Mouse (Mus musculus): Measurements from ENCODE around the gene Robo1. TPM values are rescaled to one million over a fixed set of nuclear protein-coding genes. Genes with fewer than 3 reads are reported as not detected.

The Robo1 gene
- total RNA-seq, 4 experiments from 2014 or later = 48.7 to 62.3 (median 50.6) TPM

DNA sequence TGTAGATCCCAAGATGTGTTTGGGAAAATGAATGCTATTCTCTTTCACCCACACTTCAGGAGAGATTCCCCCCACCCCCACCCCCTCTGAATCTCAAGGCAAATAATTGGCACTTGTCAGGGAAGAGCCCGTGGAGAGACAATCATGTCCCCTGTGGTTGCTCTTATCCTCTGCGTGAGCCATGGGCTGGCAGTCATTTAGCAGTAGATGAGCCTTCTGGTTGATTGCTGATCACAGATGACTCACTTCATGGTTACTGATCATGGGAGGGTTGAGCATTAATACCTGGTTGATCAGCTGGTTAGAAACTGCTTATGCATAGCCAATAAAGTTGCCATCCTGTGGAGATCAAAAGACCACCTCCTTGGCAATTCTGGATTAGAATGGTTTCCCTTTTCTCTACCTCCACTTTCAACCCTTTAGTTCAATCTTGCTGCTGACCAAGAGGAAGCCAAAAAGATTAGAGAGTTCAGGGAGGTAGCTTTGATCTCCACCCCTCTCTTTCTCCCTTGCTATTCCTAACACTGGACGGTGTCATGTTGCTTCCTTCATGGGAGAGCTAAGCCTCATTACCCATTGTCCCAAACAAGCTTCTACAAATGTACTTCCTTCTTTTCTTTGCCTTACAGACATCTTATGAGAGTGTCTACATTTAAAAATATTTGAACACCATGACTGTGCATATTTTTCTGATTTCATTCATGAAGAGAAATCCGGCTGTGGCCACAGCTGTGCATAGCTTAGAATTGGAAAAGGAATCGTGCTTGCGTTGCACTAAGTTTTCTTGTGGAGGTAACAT is 362.3 kb downstream of the Robo1 start:
- no peak for DNase-seq (ENCODE audit: low spot score in 2 of 2)

DNA sequence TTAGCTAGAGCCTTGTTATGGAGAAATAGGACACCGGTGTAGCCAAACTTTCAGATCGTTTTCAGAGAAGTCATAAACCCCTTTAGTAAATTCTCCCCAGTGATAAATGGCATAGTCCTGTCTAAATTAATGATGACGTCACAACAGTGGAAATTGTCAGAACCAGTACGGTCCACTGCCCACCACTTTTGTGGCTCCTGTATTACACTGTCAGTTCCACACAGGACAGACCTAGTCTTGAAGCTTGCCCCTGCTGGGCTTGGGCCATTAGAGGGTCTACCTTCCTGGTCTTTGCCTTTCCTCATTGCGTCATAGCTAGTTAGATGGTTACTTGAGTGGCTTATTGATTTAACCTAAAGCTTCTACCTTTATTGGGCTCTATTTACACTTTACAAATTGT is 369.1 kb downstream of the Robo1 start:
- DNase-seq (ENCODE audit: low spot score in 2 of 2) = no peak

DNA sequence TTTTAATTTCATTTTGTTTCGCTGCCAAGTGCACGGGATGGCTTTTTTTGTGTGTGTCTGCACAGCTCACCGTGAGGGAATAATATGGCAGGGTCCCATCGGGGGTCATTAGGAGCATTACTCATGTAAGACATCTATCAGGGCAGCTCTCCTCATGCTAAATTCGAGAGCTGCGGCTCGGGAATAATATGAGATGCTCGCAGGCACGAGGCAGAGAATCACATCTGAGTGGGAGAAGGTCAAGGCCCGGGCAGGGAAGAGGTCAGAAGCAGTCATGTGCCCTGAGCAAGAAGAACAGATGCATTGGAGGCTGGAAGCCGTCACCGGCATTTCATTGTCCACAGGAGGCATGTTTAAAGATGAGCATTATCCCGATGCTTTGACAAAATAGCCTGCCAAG is 370.3 kb downstream of the Robo1 start:
- no peak for DNase-seq (ENCODE audit: low spot score in 2 of 2)

DNA sequence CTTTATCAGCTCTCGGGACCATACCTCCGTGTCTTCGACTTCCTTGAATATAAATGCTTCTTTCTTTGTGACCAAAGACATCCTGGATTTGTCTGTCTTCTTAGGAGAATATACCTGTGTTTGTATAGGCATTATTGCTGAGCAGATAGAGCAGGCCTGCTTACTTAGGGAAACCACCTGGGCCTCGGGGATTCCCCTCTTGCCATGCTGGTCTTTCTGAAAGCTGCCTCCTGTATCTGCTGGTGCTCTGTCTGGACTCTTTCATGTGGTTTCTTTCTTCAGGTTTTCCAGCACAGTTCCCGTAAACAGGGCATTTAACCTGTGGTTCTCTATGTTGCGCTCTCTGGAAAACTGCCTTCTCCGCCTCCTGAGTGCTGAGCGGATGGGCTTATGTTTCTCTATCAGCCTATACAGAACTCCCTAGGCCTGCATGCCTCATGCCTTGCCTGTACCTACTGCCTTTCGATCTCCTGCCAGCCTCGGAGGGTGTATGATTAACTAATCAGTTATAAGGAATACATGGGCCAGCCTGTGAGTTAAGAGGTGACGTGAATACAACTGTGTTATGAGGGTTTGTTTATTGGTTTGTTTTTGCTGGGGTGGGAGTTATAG is 370.9 kb downstream of the Robo1 start:
- DNase-seq (ENCODE audit: low spot score in 2 of 2) = no peak

DNA sequence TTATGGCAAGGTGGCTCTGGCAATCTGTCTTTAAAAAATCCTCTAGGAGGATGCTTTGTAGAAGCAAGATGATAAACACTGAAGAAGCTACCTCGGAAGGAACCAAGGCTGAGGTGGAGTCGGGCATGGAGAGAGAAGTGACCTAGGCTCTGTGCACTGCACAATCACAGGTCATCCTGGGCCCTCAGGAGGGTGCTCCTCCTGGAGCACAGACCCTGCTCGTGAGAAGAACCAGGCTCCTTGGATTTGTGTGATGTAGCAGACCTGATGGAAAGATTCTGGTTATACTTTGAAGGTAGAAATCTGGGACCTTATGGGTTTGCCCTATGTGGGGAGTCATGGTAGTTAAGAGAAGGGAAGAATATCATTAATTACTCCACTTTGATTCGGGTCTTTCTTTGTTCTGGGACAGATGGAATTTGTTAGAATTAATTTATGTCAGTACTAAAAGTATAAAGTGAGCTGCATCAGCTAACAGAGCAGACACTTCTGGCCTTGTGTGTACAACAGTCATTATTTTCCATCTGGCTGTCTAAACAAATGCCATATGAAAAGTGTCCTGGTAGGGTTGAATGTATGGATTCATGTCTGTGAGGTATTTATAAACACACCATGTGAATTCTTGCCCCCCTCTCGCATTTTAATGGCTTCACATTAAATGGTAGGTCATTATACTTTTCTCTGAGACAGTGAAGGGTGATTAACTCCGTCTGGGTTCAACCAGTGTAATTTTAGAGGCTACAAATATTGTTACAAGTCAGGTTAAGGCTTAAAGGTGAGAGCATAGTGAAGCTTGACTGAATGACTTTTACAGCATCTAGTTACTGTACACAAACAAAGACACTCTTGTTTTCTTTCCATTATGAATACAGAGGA is 377.7 kb downstream of the Robo1 start:
- no peak for DNase-seq (ENCODE audit: low spot score in 2 of 2)

DNA sequence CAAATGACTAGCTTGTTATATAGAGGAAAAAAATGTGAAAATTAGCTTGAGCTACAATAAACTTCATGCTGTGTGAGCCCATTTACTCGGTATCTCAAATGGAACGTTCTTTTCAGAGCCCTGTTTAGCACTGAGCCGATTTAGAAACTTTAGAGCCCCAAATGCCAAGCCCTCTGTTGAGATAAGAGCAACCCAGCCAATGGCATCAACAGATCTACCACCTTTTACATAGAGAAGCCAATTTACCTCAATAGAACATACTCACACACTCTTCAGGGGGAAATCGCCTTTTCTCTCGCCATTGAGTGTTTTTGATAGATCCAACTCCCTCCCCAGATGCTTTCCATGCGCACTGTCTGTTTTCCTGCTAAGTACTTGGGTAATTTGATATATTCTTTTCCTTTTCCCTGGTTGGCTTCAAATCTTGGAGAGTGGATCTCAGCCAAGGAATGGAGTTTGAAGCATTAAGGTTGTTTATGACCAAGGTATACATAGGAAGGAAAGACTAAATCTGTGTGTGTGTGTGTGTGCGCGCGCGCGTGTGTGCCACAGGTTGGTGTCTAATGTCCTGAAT is 378.5 kb downstream of the Robo1 start:
- no peak for DNase-seq (ENCODE audit: low spot score in 2 of 2)

DNA sequence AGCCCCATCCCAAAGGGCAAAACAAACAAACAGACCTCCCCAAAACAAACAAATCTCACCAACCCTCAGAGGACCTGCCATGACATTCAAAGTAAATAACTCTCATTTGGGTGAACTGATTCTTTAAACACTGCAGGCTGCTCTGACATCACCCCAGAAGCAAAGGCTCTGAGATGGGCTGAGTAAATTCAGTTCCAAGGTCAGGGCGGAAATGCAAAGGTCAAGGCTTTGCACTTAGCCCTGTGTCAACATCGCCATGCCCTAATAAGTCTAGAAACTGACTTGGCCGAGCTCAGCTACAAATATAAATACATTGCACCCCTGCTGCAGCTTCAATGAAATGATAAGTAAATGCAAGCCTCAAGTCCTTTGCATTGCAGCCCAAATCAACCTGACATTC is 379.5 kb downstream of the Robo1 start:
- DNase-seq (ENCODE audit: low spot score in 2 of 2) = no peak

DNA sequence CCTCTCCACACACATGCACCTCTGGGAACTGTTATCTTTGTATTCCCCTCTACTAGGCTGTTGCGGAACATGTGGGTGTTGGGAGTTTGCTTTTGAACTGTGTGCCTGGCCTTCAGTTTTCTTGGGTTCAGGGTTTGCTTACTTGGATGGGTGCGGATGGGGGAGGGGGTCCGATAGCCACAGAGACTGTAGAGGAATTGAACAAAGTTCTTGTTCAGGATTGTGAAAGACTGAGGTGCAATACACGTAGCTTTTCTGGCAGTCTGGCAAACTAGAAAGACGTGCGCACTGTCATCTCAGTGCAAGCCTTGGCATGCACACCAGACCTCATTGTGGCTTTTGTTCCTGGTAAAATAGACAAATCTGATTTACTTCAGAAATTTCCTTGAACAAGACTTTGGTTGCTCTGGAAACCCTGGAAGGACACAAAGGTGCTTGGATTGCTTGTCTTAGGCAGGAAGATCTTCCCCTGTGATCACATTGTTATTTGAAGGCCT is 380.1 kb downstream of the Robo1 start:
- no peak for DNase-seq (ENCODE audit: low spot score in 2 of 2)

DNA sequence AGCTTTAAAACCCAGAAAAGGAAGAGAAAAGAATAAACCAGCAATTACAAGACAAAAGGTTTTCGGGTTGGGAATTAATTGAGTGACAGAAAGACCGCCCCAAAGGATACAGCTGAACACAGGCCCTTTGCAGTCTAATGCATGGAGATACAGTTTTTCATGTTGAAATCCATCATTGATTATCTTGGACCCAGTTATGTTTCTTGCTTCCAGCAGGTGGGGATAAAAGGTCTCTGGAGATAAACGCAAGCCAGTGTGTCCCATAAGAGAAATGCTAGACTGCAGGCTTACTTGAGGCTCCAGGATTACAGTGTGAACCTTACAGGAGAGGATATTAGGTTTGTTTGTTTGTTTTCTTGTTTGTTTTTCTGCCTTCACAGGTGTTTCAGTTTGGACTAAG is 383.8 kb downstream of the Robo1 start:
- no peak for DNase-seq (ENCODE audit: low spot score in 2 of 2)

DNA sequence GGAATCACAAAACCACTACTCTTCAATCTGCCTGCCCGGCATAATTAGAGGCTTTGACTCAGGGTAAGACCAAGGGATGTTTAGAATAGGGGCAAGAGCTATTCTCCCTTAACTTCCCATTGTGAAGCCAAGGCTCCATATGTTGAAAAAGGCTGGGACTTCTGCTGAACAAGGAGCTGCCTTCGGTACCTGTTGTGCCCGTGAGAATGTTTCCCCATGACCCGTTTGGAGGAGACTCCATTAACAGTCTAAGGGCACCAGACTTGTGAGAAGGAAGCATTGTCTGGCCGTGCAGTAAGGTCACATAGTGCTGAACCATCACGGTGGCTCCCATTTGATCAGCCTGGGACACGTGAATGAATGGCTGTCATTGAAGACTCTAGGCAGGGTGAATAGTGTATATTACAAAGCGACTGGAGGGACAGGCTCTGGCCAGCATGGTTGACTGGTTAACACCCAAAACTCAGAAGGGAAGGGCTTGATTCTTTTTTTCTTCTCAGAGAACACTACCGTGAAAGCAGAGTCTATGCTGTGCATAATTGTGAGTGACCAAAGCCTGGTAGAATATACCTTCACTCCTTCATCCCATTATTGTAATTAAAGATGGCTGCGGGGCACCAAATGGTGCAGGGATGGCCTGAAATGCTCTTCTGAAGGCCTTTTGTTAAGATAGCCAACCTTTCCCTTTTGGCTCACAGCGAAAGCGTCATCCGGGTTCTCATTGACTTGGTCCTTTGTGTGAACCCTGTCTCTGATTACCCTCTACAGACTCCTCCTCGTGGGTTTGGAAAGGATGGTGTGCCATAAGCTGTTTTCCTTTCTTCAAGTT is 385.6 kb downstream of the Robo1 start:
- no peak for DNase-seq (ENCODE audit: low spot score in 2 of 2)

DNA sequence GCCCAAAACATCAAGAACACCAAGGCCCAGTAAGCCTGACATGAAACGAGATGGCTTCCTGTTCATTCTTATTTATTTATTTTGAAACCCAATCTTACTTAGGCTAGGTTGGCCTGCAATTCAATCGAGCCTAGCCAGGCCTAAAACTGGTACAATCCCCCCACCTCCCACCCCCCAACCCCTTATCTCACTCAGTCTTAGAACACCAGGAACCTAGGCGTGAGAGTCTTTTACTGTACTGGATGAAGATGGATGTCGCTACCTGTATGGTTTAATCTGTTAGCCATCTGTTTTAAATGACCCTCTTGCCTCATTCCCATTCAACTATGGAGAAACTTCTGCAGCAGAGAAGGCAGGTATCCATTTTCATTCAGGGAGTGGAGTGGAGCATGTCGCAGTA is 386.7 kb downstream of the Robo1 start:
- DNase-seq (ENCODE audit: low spot score in 2 of 2) = no peak

DNA sequence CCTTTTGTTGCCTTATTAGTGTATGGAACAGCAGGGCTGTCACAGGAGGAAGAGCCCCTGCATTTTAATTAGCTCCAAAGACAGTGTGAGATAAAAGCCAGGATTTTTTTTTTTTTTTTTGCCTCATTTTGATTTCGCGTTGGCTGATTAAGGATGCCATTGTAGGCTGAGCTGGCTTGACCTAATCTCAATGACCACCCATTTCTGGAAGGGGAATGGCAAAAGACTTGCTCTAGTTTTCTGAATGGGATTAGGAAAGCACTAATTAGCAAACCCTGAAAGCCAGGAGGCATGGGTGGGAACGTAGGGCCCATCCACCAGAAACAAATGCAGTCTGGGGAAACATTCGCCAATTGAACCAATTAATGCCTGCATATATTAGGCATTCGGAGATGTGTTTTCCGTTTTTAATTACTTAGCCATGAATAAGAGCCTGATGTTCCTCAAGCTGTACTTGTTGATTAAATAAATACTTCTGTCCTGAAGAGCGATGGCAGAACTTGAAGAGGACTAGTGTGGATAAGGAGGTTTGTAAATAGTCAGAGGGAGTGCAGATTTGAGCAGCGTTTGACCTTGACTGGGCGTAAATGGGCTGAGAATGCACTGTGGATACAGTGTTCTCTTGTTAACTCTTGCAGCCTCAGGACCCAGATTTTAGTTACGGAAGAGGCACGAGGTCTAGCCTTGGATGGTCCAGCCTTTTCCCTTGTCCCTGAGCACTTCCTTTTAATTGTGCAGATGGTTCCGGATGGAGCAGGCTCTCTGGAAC is 391.3 kb downstream of the Robo1 start:
- peak; percentile 19 to 56 for DNase-seq (ENCODE audit: low spot score in 2 of 2)

DNA sequence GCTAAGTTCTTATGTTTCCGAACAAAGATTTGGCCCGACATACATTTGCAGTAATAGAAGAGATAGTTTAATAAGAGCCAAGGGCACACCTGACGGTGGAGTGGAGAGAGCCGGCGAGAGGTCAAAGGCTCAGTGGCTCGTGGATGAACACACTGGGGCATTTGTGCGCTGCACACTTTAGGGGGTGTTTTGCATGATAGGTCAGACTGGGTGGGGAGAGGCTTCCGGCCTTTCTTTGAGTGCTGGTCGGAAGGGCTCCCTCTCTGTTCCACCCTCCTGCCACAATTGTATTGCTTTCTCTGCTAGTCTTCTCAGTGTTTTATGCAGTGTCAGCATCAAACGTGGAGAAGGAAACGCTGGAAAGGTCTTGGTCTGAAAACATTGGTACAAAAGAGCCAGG is 392.2 kb downstream of the Robo1 start:
- DNase-seq (ENCODE audit: low spot score in 2 of 2) = no peak

DNA sequence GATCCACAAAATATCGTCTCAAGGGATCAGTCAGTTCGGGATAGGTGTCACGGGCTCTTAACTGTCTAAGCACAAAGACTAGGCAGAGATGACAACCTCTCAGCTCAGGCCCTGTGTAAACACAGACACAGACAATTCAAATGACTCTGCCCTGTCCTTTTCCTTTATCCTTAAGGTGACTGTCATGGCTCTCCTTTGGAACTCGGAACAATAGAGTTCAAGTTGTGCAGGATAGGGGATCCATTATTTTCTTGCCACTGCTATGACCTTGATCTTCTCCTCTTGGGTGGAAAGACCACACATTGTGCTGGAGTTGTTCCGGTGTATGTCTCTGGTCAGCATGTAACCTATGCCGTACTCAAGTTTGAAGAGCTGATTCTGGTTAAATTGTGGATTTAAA is 395.4 kb downstream of the Robo1 start:
- no peak for DNase-seq (ENCODE audit: low spot score in 2 of 2)

DNA sequence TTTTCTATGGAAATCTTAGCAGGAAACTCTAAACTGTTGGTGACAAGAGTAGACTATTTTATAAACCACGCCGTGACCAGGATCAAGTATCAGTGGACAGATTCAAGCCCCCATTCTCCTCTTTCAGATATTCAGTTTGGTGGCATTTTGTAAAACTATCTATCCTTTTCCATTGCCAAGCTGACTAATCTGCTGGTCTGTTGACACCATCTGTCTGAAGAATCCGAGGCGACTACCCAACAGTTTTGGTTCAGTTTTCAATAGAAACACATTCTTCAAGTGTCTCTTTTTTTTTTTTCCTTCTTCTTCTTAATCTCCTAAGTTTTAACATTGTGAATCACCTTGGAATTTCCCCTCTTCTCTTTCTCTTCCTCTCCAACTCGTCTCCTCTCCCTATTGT is 397.7 kb downstream of the Robo1 start:
- peak in 1 of 2 experiments; percentile 32 for DNase-seq (ENCODE audit: low spot score in 2 of 2)

DNA sequence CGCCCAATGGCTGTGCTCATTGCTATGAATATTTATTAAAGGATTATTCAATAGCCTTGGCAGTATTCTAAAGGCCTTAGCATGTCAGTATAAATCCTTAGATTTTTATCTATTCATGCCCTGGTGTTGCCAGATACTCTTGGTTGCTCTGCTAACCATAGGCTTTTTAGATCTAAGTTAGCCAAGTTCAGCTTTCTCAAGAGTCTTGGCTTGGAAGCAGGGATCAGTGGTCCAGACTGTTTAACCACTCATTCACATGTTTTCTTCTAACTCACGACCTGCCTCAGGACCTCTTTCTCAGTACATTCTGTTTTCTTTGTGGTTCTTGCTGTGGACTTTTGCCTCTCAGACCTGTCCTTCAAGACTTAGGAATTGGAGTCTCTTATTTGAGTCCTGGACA is 400.4 kb downstream of the Robo1 start:
- DNase-seq (ENCODE audit: low spot score in 2 of 2) = no peak

DNA sequence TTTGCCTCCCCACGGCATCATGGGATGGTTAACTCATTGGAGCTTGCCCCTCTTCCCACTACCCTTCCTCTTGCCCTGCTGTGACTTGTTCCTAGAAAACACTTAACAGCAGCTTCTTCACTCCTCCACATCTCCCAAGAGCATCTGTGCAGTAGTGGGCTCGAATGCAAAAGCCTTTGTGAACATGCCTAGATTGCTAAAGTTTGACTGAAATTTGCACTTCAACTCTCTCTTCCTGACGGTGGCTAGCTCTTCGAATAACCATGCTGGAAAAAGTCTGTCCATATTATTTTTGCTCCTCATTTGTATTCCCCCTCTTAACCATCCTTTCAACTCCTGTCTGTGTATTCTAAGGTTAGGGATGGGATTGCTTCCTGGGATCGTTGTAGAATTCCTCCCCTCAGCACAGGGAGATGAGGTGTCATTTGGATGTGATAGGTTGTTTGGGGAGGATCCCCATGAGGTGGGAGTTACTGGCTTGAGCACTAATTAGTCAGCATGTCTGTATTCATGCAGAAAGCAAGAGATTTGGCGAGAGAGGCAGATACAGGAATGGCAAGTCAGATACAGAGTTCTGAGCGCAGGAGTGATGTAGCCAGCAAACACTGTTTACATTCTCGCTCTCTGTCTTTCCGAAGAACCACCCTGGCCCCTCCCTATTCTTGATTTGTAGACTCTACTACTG is 409.2 kb downstream of the Robo1 start:
- DNase-seq (ENCODE audit: low spot score in 2 of 2) = no peak

DNA sequence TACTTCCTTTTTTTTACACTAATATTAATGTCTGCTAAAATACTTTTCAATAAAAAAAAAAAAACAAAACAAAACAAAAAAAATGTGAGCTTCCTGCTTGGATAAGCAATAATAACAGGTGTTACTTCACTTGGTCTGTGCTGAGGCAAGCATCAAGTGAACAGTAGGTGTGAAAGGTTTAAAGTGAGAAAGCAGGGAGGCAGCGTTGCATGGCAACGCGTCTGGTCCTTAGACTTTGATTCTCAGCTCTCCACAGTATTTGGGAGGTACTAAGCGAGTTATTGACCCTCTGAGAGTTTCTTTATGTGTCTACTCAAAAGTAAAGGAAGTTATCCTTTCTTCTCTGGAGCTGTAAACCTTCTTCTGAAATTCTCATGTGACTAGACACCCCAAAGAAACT is 411.0 kb downstream of the Robo1 start:
- no peak for DNase-seq (ENCODE audit: low spot score in 2 of 2)

DNA sequence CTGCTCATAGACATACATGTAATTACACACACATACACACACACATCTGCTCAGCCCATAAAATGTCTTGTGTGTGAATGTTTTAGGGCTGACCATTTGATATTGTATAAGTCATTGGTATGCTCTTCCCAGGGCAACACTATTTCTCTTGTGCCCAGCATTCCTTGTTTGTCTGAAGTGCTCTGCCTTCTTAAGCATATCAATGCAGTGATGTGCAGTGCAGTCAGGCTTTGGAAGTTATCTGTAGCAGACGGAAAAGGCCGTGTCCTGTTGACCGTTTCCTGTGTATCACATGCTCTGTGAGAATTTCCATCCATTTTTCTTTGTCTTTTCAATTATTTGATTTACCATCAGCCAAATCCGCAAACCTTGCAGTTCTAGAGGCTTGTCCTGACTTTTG is 412.9 kb downstream of the Robo1 start:
- no peak for DNase-seq (ENCODE audit: low spot score in 2 of 2)
